Mouse (Mus musculus) common myeloid progenitor, adult 5-6 weeks (primary cell): Measurements from ENCODE around the gene Astn1. TPM values are rescaled to one million over a fixed set of nuclear protein-coding genes. Genes with fewer than 3 reads are reported as not detected.

ENCODE experiments used
- ATAC-seq: replicated peaks from 2 replicates; pipeline ENCODE4 v1.8.0; 2016; ENCODE audit warnings: low read depth, mild to moderate bottlenecking, moderate TSS enrichment, inconsistent platforms; ENCODE audit not compliant: poor library complexity, severe bottlenecking
- total RNA-seq: library from RNA; stranded (forward); fragments of 200-1000, 187-1606 nt; gene quantifications from 2 replicates; pipeline ENCODE4 v1.2.3, GENCODE M21; 2017

Gene Astn1
- total RNA-seq, 1 experiment from 2014 or later: not detected

DNA sequence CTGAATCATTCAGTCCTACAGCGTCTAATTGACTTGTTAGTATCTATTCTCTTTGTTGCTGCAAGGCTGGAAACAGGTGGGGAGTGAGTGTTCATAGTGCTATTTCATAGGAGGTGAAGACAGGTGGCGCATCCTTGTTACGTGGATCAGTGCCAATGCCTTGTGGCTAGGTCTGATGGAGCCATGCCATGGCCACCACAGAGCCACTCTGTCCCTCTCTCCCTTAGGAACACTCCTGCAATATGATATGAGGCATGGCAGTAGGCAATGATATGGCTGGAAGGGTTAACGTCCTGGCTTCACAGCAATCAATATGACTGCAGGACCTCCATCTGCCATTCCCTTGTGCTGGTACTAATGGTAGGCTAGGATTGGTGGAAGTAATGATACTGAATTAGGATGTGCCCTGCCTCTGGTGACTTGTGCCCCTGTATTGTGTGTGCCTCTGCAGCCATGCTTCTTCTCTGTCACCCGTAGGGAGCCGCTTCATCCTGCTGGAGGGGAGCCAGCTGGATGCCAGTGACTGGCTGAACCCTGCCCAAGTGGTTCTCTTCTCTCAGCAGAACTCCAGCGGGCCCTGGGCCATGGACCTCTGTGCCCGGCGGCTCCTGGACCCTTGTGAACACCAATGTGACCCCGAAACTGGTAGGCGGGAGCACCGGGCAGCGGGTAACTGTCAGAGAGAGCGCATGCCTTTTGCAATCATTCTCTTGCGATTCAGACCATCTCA lies 148.6 kb downstream of the Astn1 start:
- ATAC-seq: no peak

DNA sequence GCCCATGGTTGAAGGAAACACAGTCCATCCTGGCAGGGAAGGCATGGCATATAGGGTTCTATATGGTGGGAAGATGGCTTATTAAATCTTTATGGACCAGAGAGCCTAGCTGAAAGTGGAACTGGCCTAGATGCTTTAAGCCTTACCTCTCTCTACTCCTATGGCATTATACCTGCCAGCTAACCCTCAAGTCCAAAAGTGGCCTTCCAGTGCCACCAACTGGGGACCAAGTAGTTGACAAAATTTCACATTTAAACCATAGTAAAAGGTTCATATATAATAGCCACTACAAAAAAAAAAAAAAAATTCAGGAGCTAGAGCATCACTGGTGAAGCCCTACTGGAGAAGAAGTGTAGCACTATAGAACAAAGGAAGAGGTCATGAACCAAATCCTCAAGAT lies 150.0 kb downstream of the Astn1 start:
- no peak for ATAC-seq

DNA sequence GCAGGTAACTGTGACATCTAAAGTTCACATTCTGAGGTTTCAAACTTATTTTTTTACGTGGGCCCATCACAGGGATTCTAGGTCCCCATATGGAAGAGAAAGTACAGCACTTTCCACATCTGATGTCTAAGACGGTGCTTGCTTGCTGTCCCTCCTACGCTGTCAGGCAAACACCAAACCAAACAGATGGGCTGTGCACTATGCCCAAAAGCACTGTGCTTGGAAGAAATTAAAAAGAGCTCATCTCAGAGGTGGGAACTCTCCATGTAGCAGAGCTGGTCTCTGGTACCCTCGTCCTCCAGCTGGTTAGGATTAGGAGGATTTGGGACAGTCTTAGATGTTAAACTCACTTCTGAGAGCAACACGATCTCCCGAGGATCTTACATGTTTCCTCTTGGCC lies 150.6 kb downstream of the Astn1 start:
- ATAC-seq: no peak

DNA sequence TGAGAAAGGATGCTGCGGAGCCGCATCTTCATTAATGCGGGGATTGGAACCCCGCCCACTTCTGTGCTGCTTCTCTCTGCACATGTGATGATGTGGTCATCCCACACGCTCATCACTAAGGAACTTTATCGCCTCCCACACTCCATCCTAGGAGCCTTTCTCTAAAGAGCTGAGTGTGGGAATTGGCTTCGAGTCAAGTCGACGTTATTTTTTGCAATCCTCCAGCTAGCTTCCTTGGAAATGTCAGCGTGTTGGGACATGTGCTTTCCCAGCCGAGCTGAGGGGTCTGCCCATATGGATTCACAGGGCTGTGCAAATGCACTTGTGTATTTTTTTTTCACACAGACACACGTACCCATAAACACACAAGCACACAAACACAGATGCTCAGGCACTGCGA lies 151.5 kb downstream of the Astn1 start:
- ATAC-seq: no peak

DNA sequence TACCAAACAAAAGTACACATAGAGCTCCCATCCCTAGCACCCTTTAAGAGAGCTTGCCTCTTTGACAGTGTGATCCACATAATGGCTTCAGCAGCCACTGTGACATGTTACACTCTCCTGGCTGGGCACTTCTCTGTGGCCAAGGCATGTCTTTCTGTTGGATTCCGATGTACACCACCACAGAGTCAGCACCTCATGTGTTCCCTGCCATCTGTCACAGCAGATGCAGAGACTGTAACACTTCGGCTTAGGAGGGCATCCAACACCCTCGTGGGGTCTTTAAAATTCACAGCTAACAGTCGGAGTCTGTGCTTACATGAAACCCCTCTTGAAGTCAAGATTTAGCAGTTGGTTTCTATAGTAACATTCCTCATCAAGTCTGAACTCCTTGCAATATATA lies 154.5 kb downstream of the Astn1 start:
- no peak for ATAC-seq

DNA sequence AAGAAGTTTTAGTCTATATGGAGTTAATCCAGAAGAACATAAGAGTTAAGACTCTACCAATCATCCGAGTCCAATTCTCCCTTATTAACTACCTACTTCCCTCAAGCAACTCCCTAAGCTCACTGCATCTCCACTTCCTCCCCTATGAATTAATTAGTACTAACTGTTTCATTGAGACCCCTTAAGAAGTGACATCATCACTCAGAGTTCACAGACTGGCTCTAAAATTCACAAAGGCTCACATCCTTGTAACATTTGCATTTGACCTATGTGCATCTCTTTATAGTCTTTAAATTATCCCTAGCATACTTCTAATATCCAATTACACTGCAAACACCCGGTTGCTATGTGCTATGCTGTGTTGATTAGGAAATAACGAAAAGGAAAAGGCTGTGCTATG lies 174.1 kb downstream of the Astn1 start:
- no peak for ATAC-seq

DNA sequence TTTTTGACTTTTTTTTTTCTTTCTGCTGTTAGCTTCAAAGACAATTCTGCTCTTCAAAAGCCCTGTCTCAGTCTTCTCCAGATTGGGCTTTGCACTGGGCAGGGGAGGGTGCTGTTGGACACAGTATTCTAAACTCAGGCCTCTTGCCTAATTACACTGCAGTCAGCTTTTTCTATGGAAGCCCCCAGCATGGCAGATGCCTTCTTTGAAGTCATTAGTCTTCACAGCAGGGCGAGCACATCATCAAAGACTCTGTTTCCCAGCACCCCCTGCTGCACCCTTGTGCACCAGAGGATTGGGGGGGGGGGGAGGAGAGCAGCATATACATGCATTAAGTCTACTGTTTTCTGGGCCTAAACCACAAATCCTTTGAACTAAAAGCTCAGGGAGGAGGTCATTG lies 174.8 kb downstream of the Astn1 start:
- no peak for ATAC-seq

DNA sequence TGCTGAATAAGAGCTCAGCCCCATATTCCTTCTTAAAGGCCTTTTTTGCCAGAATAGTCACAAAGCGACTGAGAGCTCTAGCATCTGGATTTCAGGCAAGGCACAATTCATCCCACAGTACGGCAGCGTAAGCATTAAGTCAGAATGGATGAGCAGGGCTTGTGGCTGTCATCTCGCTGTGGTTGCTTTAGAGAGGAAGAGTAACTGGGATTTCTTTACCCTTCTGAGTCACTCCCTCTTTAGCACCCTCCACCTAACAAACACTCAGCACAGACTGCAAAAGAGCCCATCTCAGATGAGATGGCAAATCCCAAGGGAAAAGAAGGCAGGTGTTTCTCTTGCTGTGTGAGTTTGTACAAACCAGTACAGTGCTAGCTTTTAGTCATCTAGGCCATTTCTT lies 183.0 kb downstream of the Astn1 start:
- no peak for ATAC-seq

DNA sequence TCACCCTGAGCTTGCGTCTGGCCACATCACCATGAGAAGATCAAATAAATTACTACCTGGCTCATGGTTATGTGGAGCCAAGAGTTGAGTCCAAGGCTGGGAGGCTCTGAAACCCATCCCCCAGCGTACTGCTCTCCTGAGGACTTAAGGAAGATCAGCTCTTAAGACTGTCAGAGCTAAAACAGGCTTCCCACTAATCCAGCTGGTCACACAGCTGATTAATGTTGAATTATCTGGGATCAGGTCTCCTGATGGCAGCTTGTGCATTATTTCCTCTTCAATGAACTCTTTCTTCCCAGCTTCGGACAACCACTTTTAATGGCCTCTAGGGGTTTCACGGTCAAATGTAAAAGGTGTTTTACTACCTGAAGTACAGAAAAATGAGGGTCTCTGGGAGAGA lies 184.4 kb downstream of the Astn1 start:
- ATAC-seq: no peak

DNA sequence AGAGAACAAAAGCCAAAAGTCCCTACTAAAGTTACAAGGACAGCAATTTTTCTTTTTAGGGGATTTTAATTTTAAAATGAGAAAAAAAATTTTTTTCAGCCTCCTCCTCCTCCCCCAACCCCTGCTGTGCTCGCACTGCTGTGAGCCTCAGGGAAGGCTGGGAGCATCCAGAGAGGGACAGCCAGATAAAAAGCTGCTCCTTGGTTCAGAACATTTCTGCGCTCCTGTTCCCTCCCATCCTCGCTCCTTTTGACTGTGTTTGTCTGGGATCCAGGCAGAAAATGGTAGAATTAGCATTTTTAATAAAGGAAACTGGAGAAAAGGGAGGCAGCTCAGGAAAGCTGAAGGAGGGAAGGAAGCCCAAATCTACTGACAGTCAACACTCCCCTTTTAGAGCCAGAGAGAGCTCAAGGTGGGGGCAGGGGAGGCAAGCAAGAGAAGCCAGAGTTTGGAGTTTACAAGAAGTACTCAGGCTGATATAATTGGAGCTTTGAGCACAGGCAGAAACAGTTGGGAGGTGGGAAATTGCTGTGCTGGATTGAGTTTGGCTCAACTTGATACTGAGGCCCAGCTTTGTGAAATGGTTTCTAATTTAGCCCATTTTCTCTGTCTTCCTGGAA lies 185.6 kb downstream of the Astn1 start:
- ATAC-seq: no peak

DNA sequence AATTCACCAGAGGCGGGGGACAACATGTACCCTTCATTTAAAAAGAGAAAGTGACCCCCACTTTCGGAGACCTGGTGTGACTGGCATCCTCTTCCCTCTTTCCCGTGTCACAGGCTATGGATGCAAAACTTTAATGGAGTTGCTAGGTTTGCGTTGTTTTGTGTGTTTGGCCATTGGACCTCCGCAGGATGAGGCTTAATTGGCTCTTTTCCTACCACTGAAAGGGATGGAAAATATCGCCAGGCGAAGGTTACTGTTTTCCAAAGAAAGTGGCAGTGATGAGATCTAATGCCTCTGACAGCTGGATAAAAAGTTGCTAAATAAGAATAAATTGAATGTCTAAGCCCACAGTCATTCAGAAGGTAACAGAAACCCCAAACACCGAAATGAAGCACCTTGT lies 186.2 kb downstream of the Astn1 start:
- no peak for ATAC-seq

DNA sequence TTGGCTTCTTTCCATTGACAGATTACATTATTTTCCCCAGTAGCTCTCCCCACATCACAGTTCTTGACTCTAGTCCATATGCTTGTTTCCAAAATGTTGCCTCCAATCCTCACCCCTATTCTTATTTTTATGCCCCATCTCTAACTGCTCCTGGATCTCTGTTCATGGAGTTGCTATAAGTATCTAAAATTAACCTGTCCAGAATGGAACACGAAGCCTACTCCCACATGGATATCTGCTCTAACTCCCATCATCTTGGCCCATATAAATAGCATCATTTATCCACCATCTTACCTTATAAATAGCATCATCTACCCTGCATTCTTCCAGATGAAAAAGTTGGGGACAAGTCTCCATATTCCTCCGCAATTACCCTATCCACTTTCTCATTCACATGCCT lies 187.5 kb downstream of the Astn1 start:
- no peak for ATAC-seq

DNA sequence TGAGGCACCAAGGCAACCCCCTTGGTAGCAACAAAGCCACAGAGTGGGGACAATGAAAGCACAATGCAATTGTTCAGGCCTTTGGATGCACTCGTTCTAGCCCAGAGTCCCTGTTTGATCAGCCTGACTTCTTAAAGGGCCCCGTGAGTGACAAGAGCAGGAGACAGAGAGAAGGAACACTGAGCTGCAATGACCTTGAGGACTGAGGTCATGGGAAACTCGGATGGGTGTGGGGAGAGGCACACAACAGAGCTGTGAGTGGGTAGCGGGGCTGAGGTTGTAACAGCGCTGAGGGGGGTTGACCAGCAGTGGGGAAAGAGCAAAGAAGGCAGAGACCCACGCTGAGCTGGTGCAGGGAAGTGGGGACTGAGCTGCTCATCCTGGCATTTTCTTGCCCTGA lies 189.9 kb downstream of the Astn1 start:
- no peak for ATAC-seq

DNA sequence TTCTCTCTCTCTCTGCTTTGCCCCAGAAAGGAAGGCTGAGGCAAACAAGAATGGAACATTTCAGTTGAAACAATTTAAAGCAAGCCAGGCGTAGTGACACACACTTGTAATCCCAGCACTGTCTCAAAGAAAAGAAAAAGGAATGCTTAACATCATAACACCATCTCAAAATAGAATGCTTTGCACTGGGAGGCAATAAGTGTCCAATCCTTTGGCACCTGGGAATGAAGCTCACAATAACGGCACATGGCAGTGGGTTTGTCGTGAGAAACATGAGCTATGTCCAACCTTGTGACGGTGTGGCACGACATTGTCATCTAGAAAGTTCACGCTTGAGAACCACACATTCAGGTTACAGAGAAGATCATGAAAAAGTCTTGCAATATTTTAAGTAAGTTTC lies 191.3 kb downstream of the Astn1 start:
- no peak for ATAC-seq

DNA sequence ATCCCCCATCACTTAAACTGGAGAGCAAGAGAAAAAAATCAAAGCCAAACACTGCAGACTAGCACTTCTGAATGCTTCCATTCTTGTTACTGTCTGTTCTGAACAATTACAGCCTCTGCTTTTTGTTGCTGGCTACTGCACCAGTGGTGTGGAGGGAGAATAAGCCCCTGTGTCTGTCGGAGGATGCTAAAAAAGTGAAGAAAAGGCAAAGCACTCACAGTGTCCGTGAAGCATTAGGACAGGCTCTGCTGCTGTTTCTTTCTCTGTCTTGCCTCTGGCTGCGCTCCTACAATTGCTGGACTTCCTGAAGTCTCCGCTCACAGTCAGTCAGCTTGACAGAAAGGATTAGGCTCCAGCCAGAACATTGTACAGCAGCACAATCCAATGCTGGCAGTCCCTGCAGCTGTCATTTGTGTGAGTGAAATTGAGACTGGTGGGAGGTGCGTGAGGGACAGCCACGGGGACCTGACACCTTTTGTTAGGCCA lies 192.0 kb downstream of the Astn1 start:
- no peak for ATAC-seq

DNA sequence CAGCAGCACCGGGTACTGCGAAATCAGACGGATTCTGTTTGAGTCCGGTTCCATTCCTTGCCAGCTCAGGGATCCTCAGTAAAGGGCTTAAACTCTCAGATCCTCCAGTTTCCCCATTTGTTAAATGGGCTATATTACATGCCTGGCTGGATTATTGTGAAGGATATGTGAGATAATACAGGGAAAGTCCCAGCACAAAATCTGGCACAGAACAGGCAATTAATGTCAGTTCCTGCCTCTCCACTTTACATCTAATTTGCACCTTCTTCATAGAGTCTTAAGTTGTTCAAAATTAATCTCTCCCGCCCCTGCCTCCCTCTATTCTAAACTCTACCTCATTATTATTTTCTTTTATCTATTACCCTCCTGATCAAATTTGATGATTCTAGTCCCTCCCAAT lies 211.1 kb downstream of the Astn1 start:
- ATAC-seq: no peak

DNA sequence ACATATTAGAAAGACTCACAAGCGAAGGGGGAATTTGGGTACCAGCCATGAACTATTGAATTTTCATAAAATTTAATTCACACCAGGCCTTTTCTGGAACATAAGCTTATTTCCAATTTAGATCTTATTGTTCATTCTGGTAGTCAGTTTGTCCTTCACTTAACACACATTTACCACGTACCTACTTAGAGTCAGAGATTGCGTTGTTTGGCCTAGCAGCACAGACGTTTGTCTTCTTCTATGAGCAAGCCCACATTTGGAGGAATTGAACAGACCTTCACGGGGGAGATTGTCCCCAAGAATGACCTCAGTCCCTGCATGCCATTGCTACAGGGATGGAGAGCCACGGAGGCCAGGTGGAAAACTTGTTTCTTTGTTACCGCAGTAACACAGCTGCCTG lies 211.5 kb downstream of the Astn1 start:
- no peak for ATAC-seq

DNA sequence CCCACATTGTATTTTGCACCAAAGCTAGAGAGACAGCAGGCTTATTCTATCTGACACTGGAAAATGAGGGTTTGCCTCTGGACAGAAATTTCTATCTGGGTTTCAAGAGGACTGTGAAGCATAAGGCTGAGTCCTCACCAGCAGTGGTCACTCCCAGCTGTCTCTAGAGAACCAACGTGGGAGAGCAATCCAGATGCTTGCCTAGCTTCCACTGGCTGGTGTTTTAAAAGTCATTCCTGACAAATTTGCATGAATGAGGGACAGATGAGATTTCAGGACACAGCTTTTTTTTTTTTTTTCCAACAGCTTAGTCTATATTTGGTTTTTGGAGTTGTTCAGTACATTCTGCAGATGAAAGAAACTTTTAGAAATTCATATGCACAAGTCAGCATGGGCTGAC lies 213.9 kb downstream of the Astn1 start:
- no peak for ATAC-seq

DNA sequence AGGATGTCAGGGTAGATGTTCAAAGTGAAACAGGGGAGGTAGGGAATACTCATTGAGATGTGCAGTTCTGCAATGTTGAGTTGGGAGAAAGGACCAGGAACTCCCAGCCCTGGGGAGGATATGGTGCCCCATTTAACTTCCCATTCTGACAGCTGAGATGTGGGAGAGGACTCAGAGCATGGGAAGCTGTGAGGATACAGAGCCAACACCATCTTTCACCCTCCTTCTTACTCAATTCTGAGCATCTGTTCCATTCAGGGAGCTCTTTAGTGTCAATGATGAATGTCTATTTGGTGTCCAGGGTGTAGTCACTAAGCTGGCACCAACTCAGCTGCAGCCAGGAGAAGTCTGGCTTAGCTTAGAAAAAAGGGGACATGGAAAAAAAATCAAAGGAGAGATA lies 219.7 kb downstream of the Astn1 start:
- no peak for ATAC-seq

DNA sequence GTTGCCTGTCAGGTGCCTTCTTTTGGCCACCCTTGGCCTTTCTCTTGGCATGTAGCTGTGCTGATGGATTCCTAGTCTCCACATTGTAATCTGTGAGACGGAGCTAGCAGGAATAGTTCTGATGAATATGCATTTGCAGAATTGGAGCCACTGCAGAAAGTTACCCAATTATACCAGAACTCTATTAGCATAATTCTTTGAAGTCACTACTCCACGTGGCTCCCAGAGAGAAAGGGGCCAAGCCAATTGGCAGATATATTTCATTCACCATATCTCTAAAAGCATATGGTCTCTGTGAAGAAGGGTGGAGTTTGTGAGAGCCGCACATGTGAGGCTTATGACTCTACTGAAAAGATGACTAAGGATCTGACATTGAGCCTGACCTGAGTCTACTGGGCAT lies 226.8 kb downstream of the Astn1 start:
- no peak for ATAC-seq

DNA sequence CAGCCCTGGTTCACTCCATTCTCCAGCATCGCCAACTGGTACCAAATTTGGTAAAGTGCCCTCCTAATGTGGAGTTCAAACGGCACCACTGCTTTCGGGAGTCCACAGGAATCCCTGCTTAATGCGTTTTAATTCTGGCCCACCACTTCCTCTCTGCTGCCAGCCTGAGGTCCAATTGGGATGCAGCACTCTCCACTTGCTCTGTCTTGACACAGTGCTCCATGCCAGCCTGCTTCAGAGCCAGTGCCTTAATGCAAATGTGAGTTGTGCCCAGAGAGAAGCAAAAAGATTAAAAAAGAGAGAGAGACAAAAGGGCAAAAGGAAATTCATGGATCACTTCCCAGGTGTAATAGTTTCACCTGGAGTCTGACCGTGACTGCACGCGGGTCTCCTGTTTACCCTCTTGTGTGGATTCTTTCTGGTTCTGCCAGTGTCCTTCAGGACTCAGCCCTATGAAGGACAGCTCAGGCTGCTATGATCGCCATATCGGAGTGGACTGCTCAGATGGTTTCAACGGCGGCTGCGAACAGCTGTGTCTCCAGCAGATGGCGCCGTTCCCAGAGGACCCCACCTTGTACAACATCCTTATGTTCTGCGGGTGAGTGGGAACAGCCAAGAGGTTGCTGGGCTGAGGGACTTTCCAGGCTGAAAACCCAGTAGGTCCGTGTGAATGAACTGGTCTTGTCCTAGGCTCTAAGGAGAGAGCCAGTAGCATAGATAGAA lies 234.8 kb downstream of the Astn1 start:
- ATAC-seq: peak; percentile 87
